Mouse (Mus musculus) layer of hippocampus, adult 9-11 months (tissue): ENCODE measurements around the gene Slc44a5.
"Not testable (repeated sequence)": the region's sequence is repeated elsewhere in the genome, so short reads cannot be mapped to it uniquely, and the experiment has no call there.

Source experiments
- DNase-seq: peaks from one replicate; pipeline ENCODE4 v3.0.0; 2022

Slc44a5 gene

GRCm38 (mm10) chr3:154110528-154110927 is 137.3 kb downstream of the Slc44a5 start:
- no peak for DNase-seq

- DNase-seq, result no peak
Observed at GRCm38 (mm10) chr3:154111221-154111620, 138.0 kb downstream of the Slc44a5 start.

DNA sequence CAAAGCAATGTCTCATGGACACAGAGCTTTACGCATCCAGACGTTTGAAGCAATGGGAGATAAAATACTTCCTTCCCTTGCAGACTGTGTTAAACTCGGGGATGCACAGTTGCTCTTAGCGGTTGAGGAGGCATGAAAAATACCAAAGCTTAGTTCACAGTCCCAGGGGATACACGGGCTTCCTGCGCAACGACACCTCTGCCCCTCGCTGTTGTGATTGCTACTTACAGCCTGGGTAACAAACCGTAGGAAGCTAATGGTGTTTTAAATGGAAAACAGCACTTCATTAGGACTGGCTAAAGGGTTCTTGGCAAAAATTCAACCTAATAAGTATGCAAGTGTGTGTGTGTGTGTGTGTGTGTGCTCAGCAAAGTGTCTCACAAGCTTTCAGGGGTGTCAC is 141.8 kb downstream of the Slc44a5 start:
- no peak for DNase-seq

DNA sequence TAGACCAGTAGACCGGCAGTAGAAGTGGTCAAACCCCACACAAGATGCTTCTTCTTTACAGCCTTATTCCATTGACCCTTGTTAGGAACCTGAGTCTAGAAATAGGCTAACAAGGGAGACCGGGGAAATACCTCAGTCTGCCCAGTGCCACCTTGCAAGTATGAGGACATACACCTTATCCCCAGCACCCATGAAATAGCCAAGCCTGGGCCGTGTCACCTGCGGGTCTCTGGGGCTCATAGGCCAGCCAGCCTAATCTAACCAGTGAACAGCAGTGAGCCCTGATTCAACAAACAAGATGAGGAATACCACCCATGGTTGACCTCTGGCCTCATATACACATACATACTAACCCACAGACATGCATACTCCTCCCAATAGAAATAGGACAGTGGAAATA is 142.2 kb downstream of the Slc44a5 start:
- DNase-seq, result no peak

DNA sequence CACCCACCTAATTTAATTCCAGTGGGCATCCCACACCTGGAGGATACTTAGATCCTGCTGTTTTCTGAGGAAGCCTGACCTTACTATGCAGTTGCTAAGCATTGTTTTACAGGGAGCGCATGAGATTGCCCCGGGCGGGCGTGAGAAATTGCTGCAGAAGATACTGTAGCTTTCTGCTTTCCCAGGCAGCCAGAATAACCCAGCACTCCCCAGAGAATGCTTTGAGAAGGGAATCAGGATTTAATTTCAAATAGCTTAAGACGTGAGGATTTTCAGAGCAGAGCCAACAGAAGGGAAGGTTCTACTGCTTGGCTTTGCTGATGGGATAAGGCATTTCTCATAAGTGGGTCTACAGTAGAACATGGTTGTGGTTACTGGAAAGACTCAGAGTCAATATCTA is 142.8 kb downstream of the Slc44a5 start:
- DNase-seq, result no peak

DNA sequence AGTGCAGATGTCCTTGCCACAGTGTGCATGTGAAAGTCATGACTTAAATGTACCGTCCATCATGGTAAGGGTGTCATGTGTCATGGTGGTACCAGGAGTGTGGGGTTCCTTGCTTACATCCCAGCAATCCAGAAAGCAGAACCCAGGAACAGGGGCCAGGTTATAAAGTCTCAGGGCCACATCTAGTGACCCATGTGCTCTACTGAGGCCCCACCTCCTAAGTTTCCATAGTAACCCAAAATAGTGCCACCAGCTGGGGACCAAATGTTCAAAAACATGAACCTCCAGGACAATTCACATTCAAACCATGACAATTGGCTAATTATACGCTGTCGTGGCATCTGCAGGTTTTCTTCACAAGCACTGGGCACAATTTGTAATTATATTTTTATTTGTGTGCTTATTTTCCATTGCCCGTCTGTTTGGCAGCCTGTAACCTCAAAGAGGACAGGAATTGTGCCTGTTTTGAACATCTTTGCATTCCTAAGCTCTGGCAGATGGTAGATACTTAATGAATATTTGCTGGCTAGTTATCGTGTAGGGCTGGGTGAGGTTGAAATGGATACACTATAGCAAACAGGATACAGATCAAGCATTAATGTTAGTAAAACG is 145.9 kb downstream of the Slc44a5 start:
- peak; percentile 45 for DNase-seq

GRCm38 (mm10) chr3:154122531-154122930 is 149.3 kb downstream of the Slc44a5 start:
- DNase-seq, result no peak

- no peak for DNase-seq
Observed at GRCm38 (mm10) chr3:154124890-154125575, 151.8 kb downstream of the Slc44a5 start.

DNA sequence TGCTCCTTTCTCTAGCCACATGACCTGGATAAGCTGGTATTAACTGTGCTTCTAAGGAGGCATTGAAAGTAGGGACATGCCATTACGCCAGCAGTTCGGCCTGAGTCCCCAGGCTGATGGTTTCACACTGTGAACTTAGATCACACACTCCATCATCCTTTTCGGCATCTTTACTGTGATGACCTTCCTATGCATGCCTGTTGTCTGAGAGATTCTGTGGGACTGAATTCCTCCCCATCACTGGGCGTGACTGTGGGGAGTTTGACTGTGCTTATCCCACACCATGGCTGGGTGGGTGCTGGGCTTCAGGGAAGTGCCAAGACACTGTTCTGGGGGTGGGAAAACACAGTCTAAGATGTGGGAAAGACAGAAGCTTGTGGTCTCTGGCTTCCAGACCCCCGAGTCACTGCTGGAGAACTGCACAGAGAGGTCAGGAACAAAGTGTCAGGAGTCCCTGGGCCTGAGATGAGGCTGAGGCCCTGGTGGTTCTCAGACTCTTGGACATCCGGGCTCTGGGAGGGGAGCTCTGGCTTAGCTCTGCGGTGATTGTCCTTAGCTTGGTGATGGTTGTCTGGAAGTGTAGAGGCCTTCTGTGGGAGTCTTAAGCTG is 152.6 kb downstream of the Slc44a5 start:
- DNase-seq, result no peak

DNA sequence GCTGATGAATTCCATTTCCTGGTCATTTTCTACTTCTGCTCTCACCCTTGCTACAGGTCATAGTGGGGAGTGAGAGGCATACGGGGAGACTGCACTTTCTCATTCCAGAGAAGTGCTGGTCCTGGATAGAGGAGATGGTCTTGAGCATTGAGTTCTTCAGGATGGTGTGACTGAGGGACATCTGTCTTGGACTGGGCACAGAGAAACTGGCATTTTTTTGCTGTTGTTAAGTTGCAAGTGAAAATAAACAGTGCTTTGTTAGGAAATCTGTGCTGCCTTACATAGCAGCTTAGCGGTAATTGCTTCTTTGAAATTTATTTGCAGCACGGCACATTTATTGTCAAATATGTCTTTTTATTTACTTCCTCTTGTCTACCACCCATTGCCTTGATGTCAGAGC is 154.0 kb downstream of the Slc44a5 start:
- DNase-seq, result no peak

DNA sequence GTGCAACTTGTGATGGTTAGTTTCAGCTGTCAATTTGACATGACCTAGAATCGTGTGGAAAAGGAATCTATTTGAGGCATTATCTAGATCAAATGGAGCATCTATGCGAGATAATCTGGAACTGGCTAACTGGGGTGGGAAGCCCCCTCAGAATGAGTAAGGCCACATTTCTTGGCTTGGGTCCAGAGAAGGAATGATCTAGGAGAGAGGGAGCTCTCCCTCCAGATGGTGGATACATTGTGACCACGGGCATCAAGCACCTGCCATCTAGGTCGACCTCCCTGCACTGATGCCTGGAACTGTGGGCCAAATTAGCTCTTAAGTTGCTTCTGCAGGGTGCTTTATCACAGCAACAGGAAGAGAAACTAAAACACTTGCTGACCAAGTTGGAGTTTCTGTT is 155.8 kb downstream of the Slc44a5 start:
- no peak for DNase-seq

- no peak for DNase-seq
Observed at GRCm38 (mm10) chr3:154130431-154131114, 157.3 kb downstream of the Slc44a5 start.

GRCm38 (mm10) chr3:154133986-154134385 is 160.8 kb downstream of the Slc44a5 start:
- no peak for DNase-seq

- DNase-seq, result no peak
Observed at GRCm38 (mm10) chr3:154134701-154135100, 161.5 kb downstream of the Slc44a5 start.

DNA sequence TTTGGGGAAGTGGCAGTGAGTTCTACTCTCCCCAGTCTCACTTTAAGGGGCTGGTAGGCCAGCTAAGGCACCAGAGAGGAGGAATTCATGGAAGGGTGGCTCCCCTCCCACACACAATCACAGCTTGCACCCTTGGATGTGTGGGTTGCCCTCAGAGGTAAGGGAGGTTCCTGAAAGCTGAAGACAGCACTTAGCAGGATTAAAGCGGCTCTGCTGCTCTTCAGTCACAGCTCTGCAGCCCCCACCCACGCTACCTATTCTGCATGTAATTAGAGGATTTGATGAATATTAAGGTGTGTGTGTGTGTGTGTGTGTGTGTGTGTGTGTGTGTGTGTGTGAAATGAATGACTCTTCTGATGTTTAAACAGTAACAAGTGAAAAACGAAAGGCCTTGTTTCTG is 163.3 kb downstream of the Slc44a5 start:
- DNase-seq, result no peak

DNA sequence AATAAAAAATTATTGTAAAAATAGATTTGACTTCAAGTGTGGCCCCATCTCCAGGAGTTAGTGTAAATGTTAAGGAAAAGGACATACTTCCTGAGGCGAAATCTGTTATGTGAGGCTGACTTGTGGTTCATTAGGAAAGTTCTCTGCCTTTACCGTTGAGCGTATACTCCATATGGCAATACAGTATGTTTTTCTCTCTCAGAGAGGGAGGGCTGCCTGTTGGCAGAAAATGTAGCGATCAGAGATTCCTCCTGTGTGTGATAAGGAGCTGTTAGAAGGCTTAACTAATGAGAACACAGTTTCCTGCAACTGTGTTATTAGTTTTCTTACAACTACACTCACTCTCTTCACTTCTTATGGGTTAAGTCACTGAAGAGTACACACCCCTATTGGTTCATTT is 168.1 kb downstream of the Slc44a5 start:
- DNase-seq, result no peak

DNA sequence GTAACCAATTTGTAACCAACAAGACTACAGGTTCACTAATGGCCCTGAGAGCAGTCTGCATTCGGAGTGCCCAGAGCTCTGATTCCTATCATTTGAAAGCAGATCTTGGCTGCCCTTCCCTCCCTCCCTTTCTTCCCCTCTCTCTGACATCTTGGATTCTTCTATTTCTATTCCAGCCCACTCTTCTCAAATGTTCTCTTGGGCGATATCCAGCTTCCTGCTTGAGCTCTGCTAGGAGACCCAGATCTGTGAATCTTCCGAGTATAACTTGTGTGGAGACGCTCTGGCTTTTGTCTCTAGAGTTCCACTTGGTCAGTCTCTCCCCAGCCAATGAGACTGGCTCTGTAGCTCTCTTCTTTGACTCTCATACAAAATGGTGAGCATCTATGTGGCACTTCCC is 169.4 kb downstream of the Slc44a5 start:
- DNase-seq, result no peak

DNA sequence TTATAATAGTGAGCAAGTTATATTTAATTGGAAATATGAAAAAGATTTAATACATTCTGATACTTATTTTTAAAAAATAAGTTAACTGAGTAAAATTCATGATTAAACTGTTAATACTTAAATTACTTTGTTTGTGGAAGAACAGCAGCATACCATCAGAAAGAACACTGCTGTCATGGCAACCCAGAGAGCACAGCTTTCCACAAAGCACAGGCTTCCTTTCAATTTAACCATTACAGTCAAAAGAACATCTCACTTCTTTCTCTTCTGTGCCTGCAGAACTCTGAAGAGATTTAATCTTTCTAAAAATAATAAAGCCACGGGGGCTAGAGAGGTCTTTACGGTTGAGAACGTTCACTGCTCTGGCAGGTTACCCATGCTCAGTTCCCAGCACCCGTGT is 172.5 kb downstream of the Slc44a5 start:
- DNase-seq, result no peak

- no peak for DNase-seq
Observed at GRCm38 (mm10) chr3:154149778-154150177, 176.5 kb downstream of the Slc44a5 start.

- DNase-seq, result not testable (repeated sequence)
Observed at GRCm38 (mm10) chr3:154153541-154153940, 180.3 kb downstream of the Slc44a5 start.

GRCm38 (mm10) chr3:154165882-154166281 is 192.6 kb downstream of the Slc44a5 start:
- no peak for DNase-seq

DNA sequence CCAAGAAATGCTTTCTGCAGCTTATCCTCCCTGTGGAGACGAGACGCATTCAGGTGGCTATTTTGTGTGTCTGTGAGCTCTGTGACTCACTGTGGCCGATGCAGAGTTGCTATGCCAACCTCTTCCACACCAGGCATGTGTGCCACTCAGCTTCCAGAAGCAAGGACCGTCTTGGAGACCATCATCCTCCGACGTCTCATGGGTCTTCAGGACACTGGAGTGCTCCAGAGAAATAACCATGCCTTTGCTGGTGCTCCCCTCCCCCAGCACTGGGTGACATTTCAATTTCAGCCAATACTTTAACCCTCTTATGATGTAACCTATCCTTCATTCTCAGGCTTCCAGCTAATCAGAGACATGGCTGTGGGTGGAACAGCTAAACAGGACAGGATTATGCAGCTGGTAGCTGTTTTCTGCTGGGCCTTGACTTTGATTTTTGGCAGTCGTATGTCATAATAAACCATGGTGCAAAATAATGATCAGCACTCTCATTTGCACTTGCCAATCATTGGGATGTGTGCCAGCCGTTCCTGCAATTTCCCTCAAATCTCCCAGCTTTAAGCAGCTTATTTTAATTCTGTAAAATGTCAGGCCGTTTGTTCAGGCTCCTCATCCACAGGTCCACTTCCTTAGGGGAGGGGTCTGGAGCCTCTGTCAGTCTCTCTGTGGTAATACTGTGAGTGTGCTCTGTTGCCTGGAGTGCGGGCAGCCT is 198.8 kb downstream of the Slc44a5 start:
- DNase-seq, result peak; percentile 84

- no peak for DNase-seq
Observed at GRCm38 (mm10) chr3:154172593-154172965, 199.3 kb downstream of the Slc44a5 start.
